Mouse (Mus musculus): Measurements from ENCODE around the gene Trmo. TPM values are rescaled to one million over a fixed set of nuclear protein-coding genes. Genes with fewer than 3 reads are reported as not detected.

Gene Trmo
- polyA plus RNA-seq, 1 experiment from 2014 or later: 12.9 TPM

DNA sequence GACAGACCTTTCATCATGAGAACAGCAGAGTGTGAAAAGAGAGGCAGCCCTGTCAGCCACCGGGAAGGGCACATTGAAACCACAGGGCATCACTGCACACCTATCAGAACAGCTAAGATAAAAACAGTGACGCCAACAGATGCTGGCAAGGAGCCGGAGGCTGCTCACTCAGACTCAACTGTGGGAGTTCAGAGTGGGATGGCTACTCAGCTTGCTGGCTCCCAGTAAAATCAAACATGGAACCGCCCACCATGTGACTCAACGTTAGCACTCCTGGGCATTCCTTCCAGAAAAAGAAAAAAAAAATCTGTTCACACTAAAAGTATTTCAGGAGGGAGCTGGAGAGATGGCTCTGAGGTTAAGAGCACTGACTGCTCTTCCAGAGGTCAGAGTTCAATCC, 28.0 kb downstream of the Trmo start:
- Histone ChIP-seq H3K4me3 (no peak overlapping the region), H3K9me3 (replicated peaks) (no peaks in the 10 kb centered on the region), H3K36me3 (no peaks in the 10 kb centered on the region), H3K27ac (replicated peaks) (no peak overlapping the region), H3K4me1 (peaks cover 4% of the 10 kb centered on the region; the same call in 1 of the 2 replicates), H3K27me3 (ENCODE audit: low read depth, poor library complexity, severe bottlenecking) (peaks cover 25% of the 10 kb centered on the region)
- DNase-seq (ENCODE audit: low spot score): no peak
- WGBS: 81% methylated on average over 5 of the region's 5 CpGs

DNA sequence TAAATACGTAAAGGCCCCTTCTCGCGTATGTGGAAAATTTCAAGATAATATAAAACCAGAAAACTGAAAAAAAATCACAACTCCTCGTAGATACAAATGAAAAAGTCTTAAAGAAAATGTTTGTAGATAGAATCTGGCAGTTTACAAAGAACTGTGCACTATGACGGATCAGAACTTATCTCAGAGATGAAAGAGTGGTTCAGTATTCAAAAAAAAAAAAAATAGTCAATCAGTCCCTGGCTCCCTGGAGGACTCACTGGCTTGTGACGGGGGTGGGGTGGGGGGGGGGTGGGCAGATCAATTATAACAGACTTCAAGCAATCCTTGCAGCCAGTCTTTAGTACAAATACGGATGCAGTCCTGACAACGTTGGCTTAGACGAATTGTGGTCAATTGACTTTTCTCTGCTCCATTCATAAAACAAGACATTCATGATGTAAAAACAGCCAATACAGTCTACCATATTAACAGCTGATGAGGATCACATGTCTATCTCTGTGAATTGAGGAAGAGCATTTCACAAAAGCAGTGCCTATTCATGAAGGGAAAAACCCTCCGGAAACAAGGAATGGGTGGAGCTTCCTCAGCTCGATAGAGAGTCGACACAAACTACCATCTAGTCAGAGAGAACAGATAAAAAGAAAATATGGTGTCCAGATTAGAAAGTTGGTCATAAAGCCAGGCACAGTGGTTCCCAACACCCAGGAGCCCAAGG, 29.5 kb downstream of the Trmo start:
- no peak overlapping the region for H3K27ac ChIP-seq (replicated peaks)
- WGBS: 79% methylated on average over 12 of the region's 12 CpGs
- DNase-seq (ENCODE audit: low spot score): no peak
- no peaks in the 10 kb centered on the region for H3K36me3 ChIP-seq
- peaks cover 29% of the 10 kb centered on the region for H3K27me3 ChIP-seq (ENCODE audit: low read depth, poor library complexity, severe bottlenecking)
- no peaks in the 10 kb centered on the region for H3K9me3 ChIP-seq (replicated peaks)
- H3K4me1 ChIP-seq: peaks cover 5% of the 10 kb centered on the region; the same call in 1 of the 2 replicates
- no peak overlapping the region for H3K4me3 ChIP-seq

DNA sequence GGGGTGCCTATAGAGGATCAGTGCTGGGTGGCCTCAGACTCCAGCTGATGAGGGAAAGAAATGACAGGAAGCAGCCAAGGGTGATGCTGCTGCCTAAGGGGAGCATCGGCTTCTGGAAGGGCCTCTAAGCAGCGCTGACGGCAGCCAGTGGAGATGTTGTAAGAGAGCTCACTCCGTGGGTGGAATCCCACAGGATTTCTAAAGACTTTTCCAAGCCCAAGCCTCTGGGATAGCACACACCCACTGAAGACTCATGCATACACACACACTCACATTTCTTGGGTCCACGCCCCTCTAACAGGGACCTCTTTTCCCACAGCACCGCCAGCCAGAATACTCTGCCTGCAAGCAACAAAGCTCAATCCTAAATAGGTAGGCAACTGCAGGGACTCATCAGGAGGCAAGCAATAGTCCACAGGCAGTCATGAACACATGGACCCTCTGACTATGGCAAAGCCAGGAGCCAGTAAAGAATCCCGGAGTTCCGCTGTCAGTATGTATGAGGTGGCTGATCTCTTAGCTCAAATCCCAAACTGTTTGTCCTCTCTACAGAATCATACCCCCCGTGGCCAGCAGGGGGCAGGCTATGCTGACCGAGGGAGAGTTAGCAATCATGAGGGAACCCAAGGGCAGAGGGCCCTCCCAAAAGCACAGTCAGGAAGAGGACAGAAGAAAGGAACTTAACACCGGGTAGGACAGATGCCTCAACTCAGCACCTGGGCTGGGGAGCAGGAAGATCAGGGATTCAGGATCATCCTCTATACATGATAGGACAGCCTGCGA, 32.7 kb downstream of the Trmo start:
- 48% methylated on average over 12 of the region's 12 CpGs for WGBS
- H3K9me3 ChIP-seq (replicated peaks): no peaks in the 10 kb centered on the region
- H3K4me3 ChIP-seq: no peak overlapping the region
- H3K36me3 ChIP-seq: no peaks in the 10 kb centered on the region
- DNase-seq (ENCODE audit: low spot score): peak; percentile 75
- peaks cover 60% of the 10 kb centered on the region for H3K27me3 ChIP-seq (ENCODE audit: low read depth, poor library complexity, severe bottlenecking)
- peaks cover 23% of the 10 kb centered on the region for H3K4me1 ChIP-seq
- no peak overlapping the region for H3K27ac ChIP-seq (replicated peaks)

DNA sequence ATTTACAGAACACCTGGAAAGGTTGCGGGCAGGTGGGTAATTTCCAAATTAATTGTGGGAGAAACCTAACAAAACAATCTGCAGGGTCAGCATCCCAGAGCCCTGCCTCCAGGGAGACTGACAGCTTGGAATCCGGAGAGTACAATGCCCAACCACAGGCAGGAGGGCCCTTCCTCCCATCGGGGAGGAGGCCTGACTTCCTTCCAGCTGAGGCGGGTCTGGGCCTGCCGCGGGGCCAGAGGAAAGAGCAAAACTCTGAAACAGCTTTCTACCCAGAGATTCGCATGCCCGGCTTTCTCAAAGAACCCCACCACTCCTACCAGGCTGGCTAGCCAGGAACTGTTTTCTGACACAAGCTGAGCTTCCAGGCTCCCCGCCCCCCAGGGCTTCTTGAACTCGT, 36.2 kb downstream of the Trmo start:
- Histone ChIP-seq H3K27ac (replicated peaks) (no peak overlapping the region; the same call in 1 of the 2 replicates), H3K4me3 (no peak overlapping the region), H3K9me3 (replicated peaks) (no peaks in the 10 kb centered on the region), H3K4me1 (peaks cover 23% of the 10 kb centered on the region), H3K36me3 (no peaks in the 10 kb centered on the region), H3K27me3 (ENCODE audit: low read depth, poor library complexity, severe bottlenecking) (peaks cover 95% of the 10 kb centered on the region)
- 5% methylated on average over 10 of the region's 10 CpGs for WGBS
- no peak for DNase-seq (ENCODE audit: low spot score)

DNA sequence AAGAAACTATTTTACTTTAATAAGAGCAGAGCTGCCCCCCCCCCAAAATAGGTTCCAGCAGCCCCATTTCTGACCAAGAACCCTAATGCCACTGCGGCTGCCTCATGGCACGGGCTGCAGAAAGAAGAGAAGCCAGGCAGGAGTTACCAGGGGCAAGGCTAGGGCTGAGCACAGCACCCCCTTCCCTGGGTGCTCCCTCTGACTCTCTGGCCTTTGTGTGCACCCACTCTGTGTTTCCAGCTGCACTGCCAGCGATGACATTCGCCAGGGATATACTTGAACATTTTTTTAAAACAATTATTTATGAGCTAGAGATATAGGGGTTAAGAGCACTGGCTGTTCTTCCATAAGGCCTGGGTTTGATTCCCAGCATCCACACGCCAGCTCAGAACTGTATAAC, 39.7 kb downstream of the Trmo start:
- no peak for DNase-seq (ENCODE audit: low spot score)
- no peaks in the 10 kb centered on the region for H3K9me3 ChIP-seq (replicated peaks)
- H3K4me1 ChIP-seq: peaks cover 25% of the 10 kb centered on the region
- 50% methylated on average over 5 of the region's 5 CpGs for WGBS
- H3K4me3 ChIP-seq: no peak overlapping the region
- no peak overlapping the region for H3K27ac ChIP-seq (replicated peaks)
- H3K36me3 ChIP-seq: no peaks in the 10 kb centered on the region
- H3K27me3 ChIP-seq (ENCODE audit: low read depth, poor library complexity, severe bottlenecking): peaks cover 100% of the 10 kb centered on the region

DNA sequence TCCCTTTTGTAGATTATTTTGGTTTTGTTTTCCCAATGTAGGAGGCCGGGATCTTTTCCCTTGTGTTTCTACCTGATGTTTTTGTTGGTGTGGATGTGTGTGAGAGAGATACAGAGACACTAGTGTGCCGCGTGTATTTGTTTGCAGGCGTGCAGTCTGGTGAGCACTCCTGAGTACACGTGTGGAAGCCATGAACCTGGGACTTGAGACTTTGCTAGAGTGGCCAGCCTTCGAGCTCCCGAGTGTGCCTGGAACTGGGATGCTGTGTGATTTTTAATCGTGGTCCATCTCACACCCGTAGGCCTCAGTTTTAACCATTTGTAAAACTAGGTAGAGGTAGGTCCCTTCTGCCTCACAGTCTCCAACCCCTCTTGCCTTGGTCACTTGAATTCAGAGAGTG, 40.3 kb downstream of the Trmo start:
- no peak overlapping the region for H3K27ac ChIP-seq (replicated peaks)
- 23% methylated on average over 9 of the region's 9 CpGs for WGBS
- H3K4me3 ChIP-seq: no peak overlapping the region
- H3K36me3 ChIP-seq: no peaks in the 10 kb centered on the region
- peaks cover 100% of the 10 kb centered on the region for H3K27me3 ChIP-seq (ENCODE audit: low read depth, poor library complexity, severe bottlenecking)
- no peaks in the 10 kb centered on the region for H3K9me3 ChIP-seq (replicated peaks)
- peaks cover 30% of the 10 kb centered on the region for H3K4me1 ChIP-seq
- DNase-seq (ENCODE audit: low spot score): no peak

DNA sequence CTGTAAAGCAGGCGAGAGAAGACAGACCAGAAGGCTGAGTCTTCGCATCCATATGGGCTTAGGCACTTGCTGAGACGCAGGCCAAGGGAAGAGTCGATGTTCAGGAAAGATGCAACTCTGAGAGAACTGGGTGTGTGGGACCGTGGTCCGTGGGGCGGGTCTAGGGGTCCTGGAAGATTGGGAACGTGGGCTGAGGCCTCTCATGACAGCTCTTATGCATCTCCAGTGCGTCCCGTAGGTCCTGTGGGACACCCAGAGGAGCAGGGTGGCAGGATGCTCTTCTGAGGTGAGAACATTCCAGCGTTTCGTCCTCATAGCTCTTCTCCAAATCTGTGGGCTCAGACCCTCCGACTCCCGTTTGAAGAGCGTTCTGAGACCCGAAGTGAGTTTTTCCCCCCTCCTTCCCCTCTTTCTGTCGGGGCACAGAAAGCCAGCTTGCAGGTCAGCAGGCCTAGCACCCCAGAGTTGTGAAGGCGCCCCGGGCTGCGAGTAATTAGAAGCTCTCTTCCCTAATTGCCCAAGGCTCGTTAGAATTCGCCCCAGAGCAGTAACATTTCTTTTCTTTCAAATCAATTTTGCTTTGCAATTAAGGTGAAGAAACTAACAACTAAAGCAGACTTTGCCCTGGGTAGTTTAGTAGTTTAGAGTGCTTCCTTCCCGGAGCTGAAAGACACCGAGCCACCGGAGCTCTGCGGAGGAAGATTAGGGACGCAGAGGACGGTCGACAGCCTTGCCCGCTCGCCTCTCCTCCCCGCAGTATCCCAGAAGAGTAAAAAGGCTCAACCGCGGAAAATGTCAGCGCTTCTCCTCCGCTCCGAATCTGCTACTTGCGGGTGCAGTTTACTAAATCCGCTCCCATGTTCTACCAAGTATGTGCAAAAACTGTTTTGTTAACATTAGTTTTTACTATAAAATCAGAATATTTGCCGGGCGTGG, 41.4 kb downstream of the Trmo start:
- H3K27ac ChIP-seq (replicated peaks): no peak overlapping the region

DNA sequence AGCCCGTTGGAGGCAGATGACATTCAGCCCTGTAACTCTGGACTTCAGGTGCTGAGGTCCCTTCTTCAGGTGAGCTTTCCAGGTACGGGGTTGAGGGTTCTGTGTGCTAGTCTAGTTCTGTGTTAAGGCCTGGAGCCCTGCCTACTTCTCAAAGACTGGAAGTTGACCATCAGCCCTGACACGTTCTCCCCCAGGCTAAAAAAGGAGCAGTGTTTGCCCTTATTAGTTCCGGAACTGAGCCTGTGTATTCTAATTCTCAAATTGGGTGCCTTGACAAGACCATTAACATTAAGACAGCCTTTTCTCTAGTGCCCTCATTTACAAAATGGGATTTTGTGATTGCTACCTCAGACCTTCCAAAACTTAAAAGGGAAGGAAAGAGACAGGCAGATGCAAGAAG, 42.1 kb downstream of the Trmo start:
- no peak overlapping the region for H3K4me3 ChIP-seq
- 7% methylated on average over 4 of the region's 4 CpGs for WGBS
- H3K27ac ChIP-seq (replicated peaks): no peak overlapping the region
- peaks cover 30% of the 10 kb centered on the region for H3K4me1 ChIP-seq
- peaks cover 100% of the 10 kb centered on the region for H3K27me3 ChIP-seq (ENCODE audit: low read depth, poor library complexity, severe bottlenecking)
- no peaks in the 10 kb centered on the region for H3K9me3 ChIP-seq (replicated peaks)
- DNase-seq (ENCODE audit: low spot score): no peak
- H3K36me3 ChIP-seq: no peaks in the 10 kb centered on the region

More for the DNA sequence above, 41.4 kb downstream of the Trmo start:
- peaks cover 30% of the 10 kb centered on the region for H3K4me1 ChIP-seq
- H3K4me3 ChIP-seq: no peak overlapping the region
- peak; percentile 50 for DNase-seq (ENCODE audit: low spot score)
- no peaks in the 10 kb centered on the region for H3K36me3 ChIP-seq
- 2% methylated on average over 40 of the region's 41 CpGs for WGBS
- peaks cover 100% of the 10 kb centered on the region for H3K27me3 ChIP-seq (ENCODE audit: low read depth, poor library complexity, severe bottlenecking)
- H3K9me3 ChIP-seq (replicated peaks): no peaks in the 10 kb centered on the region

DNA sequence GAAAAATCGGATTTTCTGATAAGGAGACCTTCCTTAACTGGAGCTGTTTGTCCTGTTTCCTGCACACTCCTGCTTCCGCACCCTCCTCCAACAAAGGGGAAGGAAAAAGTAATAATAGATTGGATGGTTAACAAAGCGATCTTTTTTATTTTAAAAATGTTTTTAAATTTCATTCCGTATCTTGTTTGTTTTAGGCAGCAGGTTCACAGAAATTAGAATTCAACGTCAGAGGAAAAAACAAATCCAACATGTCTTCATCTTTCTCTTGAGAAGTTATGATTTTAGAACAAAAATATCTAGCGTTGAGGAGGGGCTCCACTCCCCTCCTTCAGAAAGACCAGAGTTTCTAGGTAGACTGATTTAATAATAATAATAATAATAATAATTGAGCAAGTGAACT, 43.0 kb downstream of the Trmo start:
- peaks cover 34% of the 10 kb centered on the region for H3K4me1 ChIP-seq
- H3K27me3 ChIP-seq (ENCODE audit: low read depth, poor library complexity, severe bottlenecking): peaks cover 100% of the 10 kb centered on the region
- no peak overlapping the region for H3K4me3 ChIP-seq
- no peak overlapping the region for H3K27ac ChIP-seq (replicated peaks)
- 20% methylated on average over 6 of the region's 6 CpGs for WGBS
- H3K9me3 ChIP-seq (replicated peaks): no peaks in the 10 kb centered on the region
- DNase-seq (ENCODE audit: low spot score): no peak
- no peaks in the 10 kb centered on the region for H3K36me3 ChIP-seq

DNA sequence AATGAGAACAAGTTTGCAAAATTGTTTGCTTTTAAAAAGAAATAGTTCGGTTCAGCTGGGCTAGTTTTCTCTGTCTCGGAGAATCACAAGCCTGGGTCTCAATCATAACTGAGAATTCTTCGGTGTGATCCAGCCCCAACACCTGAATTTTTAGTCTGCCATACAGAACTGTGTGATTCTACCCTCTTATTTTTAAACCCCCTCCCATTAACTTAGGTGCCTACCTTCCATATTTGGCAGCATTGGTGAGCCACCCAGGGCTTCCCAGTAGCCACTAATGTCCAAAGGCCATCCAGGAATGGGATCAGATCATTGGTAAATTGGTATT, 43.5 kb downstream of the Trmo start:
- Histone ChIP-seq H3K27me3 (ENCODE audit: low read depth, poor library complexity, severe bottlenecking) (peaks cover 100% of the 10 kb centered on the region), H3K36me3 (no peaks in the 10 kb centered on the region), H3K4me1 (peaks cover 34% of the 10 kb centered on the region), H3K27ac (replicated peaks) (no peak overlapping the region), H3K4me3 (no peak overlapping the region), H3K9me3 (replicated peaks) (no peaks in the 10 kb centered on the region)
- DNase-seq (ENCODE audit: low spot score): no peak
- WGBS: 13% methylated on average over 3 of the region's 3 CpGs

DNA sequence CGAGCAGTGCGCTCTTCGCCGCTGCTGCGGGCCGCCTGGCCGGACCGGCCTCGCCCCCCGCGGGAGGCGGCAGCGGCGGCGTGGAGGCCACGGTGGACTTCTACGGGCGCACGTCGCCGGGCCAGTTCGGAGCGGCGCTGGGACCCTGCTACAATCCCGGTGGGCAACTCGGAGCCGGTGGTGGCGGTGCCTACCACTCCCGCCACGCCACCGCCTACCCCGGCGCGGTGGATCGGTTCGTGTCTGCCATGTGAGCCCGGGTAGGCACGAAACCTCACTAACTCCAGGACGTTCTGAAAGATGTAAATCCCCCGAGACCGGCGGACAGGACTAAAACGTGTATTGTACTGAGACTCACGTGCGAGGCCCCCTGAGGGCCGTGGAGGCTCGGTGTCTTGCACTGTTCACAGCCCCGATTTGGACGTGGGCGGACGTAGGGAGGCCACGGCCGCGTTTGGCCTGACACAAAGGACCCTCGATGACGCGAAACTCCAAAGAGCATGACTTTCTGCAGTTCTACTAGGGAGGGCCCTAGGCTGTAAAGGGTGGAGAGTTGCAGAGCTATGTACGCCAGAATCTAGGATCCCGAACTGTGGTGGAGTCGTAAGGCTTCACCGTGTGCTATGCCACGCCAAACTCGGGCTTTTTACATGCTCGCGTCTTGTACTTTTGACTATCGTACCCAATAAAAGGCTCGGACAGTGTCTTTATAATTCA, 44.0 kb downstream of the Trmo start:
- Histone ChIP-seq H3K4me3 (peak overlapping the region; percentile 46), H3K36me3 (no peaks in the 10 kb centered on the region), H3K27ac (replicated peaks) (no peak overlapping the region), H3K4me1 (peaks cover 34% of the 10 kb centered on the region), H3K27me3 (ENCODE audit: low read depth, poor library complexity, severe bottlenecking) (peaks cover 100% of the 10 kb centered on the region), H3K9me3 (replicated peaks) (no peaks in the 10 kb centered on the region)
- 2% methylated on average over 67 of the region's 67 CpGs for WGBS
- DNase-seq (ENCODE audit: low spot score): peak; percentile 43

DNA sequence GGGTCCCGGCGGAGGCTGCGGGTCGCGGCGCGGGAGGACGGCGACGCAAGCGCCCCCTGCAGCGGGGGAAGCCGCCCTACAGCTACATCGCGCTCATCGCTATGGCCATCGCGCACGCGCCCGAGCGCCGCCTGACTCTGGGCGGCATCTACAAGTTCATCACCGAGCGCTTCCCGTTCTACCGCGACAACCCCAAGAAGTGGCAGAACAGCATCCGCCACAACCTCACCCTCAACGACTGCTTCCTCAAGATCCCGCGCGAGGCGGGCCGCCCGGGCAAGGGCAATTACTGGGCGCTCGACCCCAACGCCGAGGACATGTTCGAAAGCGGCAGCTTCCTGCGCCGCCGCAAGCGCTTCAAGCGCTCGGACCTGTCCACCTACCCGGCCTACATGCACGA, 44.9 kb downstream of the Trmo start:
- WGBS: under 1% methylated on average over 51 of the region's 51 CpGs
- Histone ChIP-seq H3K9me3 (replicated peaks) (no peaks in the 10 kb centered on the region), H3K27ac (replicated peaks) (0 out of 2 replicates have a peak overlapping the region, but pooled peaks have one; percentile 42), H3K4me1 (peaks cover 37% of the 10 kb centered on the region), H3K36me3 (no peaks in the 10 kb centered on the region), H3K4me3 (peak overlapping the region; percentile 46), H3K27me3 (ENCODE audit: low read depth, poor library complexity, severe bottlenecking) (peaks cover 100% of the 10 kb centered on the region)
- DNase-seq (ENCODE audit: low spot score): peak; percentile 58
